Mouse (Mus musculus) layer of hippocampus, adult 9-10 months (tissue): Measurements from ENCODE around the gene Mfge8.

ENCODE experiments used
- DNase-seq: peaks from one replicate; pipeline ENCODE4 v3.0.0; 2022; ENCODE audit warnings: low spot score

Mfge8 gene

DNA sequence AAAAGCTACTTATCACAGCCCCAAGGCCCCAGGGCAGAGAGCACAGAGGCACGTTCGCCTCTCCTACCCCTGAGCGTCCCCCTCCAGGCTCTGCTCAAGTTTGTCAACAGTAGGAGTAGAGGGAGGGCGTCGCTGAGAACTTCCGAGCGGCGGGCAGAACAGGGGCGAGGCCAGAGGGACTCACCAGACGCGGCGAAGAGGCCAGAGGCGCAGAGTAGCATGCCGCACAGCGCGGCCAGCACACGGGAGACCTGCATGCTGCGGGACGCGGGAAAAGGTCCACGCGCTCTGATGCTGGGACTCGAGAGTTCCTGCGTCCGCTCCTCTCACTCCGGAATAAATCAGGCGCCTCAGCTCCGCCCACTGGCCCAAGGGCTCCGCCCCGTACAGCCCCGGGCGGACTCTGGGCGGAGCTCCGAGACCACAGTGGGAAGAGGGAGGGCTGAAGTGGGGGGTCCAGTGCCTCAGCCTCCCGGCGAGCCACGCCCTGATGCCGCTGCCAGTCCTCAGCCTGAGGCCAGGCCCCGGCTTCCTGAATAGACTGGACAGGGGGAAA is at the start of gene Mfge8:
TSS of gene Mfge8 (minus strand) at position 350 of the 556 bp plus-strand sequence.
- DNase-seq, result peak; percentile 32

DNA sequence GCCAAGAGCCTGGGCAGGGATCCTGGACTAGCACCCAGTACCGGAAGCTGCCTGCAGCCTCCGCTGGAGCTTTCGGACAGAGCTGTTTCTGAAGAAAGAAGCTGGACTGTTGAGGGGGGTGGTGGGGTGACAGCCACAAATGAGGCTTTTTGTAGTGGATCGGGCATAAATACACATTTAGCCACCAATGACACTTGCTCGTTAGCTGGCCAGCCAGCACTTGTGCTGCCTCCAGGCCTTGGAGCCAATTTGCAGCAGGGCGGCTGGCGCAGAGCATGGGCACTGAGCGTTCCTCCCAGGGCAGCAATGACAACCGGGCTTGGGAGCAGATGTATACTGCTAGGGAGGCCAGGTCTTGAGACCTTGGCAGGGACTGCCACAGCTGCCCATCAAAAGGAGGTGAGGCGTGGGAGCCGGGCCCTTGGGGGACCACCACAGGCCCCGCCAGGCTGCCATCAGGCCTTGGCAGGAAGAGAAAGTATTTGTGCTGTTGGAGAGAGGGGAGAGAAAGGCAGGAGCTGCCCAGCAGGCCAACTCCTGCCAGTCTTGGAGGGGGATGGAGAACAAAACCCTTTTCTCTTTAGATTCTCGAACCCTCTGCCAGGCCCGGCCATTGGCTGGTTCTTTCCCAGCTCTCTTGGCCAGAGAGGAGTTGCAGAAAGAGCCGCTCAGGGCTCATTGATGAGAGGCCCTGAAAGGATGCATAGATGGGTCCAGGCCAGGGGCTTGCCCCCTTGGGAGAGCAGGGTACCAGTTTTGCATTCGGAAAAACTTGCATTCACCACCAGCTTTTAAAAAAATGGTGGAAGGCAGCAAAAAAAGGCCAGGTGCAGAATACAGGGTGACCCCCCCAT is 45.9 kb upstream of the Mfge8 start:
- peak; percentile 29 for DNase-seq

DNA sequence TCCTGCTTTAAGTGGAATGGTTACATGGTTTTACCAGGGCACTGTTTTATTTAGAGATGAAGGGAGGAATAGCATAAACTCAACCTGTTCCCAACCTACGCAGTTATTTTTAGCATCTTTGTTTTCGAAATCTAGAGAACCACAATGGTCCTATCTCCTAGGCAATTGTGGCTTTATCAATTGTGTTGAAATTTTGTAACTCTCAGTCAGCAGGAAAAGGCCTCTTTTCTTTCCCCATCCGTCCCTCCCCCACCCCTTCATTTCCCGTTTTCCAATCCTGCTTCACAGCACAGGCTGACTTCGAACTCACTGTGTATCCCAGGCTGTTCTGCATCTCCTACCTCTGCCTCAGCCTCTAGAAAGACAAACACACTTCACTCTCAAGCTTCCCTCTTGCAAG is 45.1 kb upstream of the Mfge8 start:
- DNase-seq, result no peak

DNA sequence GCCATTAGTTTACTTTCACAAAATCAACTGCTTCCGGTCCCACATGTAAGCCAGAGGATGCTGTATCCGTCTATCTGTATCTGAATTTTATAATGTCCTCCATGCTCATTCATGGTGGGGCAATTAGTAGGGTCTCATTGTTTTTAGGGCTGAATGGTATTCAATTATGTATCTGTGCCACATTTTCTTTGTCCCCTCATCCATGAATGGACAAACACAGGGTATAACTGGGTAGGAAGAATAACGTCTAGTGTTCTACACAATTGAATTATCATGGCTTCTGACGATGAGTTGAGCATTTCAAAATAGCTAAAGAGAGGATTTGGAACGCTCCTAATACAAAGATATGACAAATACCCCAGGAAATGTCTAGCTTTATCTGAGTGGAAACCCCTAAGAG is 42.6 kb upstream of the Mfge8 start:
- DNase-seq, result no peak

DNA sequence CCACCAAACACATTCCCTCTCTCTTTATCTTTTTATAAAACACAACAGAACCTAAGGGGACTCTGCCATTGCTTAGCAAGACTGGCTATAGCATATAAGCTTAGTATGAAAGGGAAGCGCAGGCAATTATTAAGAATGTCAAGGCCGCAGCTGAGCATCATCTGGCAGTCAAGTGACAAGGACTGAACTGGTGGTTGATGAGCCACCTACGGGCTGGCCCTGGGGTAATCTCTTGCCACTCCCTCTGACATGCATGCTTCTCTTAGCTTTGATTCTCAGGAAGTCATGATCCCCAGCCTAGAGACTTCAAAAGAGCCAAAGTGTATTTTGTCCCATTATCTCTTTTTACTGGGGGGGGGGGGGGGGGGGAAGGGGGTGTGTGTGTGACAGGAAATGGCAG is 41.7 kb upstream of the Mfge8 start:
- no peak for DNase-seq

DNA sequence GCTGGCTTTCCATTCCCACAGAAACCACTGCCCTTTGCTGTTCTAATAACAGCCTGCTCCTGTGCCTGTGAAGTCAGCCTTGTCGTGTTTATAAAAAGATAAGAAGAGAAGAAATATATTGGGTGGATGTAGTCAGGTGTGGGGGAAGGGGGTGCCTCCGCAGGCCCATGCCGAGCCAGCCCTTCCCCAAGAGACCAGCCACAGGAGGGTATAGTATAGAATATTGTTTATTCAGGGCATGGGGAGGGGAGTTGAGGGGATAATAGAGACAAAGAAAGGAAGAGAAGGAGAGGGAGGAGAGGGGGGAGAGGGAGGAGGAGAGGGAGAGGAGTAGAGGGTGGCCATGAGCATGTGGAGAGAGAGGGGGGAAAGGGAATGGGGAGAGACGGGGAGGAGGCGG is 40.4 kb upstream of the Mfge8 start:
- no peak for DNase-seq

DNA sequence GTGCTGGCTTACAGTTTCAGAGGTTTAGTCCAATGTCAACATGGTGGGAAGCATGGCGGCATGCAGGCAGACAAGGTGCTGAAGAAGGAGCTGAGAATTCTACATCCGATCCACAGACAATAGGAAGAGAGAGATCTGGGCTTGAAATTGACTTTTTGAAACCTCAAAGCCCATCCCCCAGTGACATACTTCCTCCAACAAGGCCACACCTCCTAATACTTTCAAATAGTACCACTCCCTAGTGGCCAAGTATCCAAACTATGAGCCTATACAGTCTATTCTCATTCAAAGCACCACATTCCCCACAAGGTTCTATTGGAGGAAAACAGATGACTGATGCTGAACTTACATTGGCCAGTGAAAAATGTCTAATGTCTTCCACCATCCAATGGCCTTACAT is 38.7 kb upstream of the Mfge8 start:
- no peak for DNase-seq

DNA sequence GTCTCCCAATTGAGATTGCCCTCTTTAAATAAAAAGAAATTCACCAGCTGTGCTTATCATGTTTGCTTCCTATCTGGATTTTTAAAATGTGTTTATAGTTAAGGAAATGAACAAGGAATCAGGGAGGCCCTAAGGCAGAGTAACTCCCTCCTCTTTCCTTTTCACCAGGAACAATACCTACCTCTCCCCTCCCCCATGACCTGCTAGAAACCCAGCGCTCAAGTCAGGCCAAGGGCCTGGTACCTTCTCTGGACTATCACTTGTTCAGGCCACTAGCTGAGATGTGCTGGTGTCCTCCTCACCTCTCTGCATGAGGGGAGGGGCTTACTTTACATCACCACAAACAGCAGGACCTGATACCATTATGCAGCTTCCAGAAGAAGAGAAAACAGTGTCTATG is 34.6 kb upstream of the Mfge8 start:
- DNase-seq, result no peak

DNA sequence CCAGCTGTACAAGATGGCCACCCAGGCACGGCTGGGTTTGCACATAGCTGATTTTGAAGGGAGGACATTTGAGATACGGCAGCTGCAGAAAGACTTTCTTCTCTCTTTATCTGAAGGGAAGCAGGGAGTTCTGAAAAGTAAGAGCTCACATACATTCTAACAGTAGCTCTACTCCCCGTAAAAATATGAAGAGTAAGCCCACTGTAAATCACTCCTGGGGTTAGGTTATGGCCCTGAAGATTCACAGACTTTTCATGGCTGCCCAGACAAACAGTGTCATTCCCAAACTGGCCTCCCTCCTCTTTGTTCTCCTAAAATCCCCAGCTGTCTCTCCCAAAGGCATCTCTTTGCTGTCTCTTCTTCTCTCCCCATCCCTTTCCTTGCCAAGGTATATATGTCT is 24.9 kb upstream of the Mfge8 start:
- DNase-seq, result no peak

DNA sequence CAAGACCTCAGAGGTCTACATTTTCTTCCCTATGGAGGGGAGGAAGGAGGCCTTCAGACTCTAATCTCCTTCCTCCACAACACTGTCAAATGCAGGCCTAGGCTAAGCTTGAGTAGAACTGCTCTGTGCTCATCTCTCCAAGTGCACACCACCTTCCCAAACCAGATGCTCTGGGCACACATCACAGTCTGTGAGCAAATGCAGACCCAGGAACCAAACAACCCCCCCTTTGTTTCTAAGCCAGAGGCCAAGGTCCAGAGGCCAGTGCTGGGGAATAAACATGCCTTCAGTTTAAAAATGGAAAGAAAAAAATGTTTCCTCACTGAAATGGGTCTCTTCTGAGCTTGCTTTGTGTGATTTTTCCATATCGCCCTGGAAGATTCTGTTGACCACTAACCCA is 22.9 kb upstream of the Mfge8 start:
- no peak for DNase-seq

DNA sequence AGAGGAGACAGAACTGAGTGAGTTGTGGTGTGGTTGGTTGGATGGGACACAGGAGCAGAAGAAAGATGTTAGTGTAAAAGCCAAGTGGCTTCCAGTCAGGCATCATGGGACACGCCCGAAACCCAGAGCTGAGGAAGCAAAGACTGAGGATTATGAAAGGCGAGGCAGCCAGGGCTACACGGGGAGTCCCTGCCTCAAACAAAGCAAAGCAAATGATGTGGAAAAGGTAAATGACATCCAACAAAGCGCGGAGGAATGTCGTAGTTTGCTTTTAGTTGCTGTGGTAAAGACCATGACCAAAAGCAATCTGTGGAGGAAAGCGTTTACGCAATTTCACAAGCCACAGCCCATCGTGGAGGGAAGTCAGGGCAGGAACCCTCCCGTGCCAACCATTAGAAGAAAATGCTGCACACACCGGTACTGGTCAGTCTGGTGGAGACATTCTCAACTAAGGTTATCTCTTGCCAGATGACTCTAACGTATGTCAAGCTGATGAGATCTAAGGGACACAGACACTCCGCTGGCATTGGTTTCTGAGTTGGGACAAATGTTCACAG is 18.2 kb upstream of the Mfge8 start:
- no peak for DNase-seq

DNA sequence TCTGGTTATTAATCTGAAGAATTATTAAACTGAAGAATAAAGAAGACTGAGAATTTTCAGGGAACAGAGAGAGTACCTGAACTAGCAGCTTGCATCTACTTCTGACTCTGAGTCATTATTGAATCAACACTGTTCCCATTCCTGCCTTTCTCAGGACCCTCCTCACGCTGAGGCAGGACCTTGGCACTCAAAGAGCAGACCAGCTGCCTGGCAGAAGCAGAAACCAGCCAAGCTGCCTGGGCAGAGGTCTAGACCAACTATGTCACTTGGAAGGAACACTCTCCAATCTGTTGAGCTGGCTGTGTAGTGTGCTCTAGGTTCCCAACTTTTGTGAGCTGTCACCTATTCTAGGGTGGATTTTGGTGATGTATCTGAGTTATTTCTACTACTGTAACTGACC is 10.5 kb upstream of the Mfge8 start:
- no peak for DNase-seq

DNA sequence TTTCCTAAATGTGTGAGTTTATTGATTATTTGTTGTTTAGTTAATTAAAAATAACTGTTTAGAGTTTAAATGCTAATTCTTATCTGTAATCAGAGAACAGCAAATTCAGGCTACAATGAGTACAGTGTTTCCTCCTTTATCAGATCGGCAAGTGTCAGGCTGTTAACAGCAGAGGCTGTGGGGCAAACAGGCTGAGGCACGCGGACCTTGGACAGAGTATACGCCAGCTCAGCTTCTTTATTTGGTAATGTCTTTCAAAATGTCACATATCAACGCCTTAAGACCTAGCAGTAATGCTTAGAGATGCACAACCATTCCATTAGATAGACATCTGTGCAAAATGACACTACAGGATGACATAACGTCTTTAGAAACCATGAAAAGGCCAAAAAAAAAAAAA is 662 bp upstream of the Mfge8 start:
- no peak for DNase-seq

DNA sequence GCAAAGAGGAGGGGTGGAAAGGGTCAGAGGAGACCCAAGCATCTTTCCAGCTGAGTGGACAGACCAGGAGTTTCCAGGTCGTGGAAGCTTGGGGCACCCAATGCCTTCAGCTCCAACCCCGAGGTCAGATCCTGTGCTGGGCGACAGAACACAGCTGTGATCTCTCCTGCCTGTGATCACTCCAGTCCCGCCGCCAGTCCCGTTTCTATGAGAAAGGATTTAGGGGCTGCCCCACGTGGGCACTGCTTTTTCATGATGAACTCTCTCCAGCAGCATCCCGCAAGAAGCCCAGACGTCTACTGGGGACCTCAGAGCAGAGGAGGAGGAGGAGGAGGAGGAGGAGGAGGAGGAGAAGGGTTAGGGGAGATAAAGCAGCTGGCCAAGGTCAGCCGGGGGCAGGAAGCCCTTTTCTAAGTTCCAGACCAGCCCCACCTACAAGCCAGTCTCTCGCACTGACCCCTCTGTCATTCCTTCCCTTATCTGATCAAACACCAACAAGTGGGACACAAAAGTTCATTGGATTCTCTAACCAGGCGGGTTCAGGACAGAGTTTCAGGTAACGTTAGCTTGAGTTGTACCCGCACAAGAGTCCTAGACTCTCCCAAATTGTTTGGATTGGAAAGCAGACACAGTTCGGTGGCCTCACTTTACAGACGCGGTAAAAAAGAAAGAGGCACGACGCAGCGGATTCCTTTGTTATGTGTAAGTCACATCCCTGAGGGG is 768 bp downstream of the Mfge8 start:
- no peak for DNase-seq

DNA sequence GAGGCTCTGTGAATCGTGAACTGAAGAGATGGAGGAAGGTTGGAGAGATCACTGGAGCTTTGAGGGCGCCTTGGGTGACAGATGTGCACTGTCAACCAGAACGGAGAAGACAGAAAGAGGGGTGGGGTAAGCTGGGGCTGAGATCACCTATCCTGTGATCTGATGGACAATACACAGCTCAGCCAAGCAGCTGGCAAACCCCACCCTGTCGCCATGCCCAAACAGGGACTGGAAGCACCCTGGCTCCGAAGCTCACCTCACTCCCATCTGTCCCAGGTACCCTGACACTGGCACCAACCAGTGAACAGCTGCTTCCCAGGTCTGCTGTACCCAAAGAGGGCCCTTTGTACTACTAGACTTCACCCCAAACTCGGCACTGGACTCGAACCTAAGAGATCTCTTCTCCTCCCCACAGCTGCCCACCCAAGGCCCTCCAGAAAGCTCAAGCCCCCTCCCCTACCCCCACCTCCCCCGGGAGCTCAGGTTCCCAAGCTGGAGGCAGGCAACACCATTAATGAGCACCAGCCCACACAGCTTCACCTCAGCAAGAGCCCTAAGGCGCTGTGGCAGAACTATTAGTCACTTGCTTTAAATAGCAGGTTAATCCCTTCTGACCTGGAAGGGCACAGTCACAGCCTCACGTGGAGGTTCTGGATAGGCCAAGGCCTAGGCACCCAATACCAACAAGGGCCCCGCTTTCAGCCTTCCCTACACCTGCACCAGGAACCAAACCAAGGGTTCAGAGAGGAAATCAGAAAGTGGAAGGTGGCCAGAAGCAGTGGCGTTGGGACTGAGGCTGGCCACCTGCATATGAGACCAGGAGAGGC is 1.6 kb downstream of the Mfge8 start:
- DNase-seq, result no peak

DNA sequence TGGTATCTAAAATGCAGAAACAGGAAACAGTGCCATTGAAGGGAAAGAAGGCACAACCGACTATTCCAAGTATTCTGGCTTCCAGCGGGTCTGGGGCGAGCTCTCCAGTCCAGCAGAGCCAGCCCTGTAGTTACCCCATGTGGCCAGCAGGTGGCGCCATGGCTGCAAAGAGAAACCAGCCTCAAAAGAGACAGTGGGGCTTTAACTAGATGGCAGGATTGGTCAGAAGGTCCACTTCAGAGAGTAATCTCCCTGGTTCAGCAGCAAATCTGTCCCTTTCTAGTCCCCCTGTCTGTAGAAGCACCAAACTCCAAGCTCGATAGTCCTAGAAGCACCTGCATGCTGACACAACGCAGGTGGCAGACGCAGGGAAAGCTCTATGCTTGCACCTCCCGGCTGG is 8.0 kb downstream of the Mfge8 start:
- peak; percentile 73 for DNase-seq

DNA sequence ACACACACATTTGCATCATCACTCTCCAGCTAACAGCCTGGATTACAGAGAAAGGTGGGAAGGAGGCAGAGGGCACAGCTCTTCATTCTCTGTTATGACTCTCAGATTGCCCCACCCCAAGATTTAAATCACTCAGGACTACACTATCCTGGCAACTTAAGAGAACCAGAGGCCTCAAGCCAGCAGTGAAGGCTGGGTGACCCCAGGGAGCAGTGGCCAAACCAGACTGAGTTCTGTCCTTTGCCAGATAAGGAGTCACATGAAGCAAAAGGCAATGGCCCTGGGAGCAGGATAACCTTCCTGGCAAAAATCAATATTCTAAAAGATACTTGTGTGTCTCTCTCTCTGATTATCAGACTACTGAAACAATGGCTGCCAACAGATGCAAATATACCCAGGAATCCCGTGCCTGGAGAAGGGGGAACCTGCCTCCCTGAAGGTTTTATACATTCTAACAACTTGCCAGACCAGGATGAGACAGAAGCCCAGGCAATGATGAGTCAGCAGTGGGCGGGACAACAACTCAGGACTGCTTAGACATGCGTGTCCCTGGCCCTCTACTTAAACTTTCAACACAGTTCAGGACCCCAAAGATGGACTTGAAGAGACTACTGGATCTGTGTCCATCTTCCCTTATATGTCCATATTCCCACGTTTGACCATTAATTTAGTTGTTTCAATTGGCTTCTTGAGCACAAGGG is 8.8 kb downstream of the Mfge8 start:
- no peak for DNase-seq

DNA sequence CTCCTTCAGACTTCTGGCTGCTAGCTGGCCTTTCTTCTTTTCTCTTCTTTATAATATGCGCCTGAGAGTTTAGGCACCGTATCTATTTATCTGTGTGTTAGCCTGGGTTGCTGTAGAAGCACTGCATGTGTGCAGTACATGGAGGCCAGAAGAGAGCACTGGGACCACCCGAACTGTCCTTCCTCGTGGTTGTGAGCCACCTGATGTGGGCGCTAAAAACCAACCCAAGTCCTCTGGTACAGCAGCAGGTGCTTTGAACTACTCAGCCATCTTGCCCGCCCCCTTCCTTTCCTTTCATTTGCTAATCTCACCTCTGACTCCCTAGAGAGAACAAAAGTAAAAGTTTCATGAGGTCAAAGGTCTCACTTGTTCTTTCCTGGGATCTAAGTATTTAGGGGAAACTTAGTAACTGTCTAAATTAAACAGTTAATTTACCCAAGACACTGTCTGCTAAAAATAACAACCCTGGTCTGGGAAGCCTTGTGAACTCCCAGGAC is 9.5 kb downstream of the Mfge8 start:
- no peak for DNase-seq

DNA sequence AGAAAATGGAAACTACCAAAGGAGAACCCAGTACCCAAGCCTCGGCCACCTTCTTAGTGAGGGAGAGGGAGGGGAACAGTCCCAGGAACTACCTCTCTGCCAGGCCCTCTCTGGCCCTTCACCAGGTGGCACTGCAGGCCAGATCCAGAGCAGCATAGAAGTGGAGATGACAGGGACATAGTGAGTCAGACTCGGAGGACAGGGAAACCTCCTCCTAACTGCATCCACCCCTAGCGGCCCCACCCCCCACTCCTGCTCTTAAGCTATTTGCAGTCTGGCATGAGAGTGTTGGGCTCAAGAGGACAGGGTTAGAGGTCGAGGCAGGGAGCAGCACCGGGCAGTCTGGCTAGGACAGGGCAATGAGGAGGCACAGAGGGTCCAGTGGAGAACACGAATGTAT is 15.5 kb downstream of the Mfge8 start:
- no peak for DNase-seq

DNA sequence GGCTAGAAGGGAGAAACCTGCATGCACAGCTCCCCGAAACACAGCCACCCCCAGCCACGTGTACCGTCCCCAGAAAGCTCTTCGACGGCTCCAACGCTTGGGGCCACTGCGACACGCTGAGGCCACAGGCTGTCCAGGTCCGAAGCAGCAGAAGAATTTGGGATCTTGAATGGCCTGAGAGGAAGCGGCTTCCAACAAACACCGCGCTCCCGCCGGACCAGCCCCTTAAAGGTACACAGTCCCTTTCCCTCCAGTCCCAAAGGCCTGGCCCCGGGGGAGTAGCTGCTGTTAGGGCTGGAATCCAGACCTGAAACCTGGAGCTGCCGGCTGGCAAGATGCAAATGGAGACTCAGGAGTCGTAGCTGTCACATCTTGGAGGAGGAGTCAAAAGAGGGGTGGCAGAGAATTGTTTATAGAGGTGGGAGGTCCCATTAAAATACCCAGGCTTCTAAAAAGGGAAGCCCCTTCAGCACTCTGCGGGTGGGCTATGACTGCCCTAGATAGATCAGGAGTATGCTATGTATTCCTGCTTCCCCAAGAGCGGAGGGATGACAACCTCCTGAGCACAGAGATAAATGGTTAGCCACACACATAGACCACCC is 17.9 kb downstream of the Mfge8 start, which contains the start of gene Hapln3:
TSS of gene Hapln3 (minus strand) at position 176 of the 602 bp plus-strand sequence.
- no peak for DNase-seq

DNA sequence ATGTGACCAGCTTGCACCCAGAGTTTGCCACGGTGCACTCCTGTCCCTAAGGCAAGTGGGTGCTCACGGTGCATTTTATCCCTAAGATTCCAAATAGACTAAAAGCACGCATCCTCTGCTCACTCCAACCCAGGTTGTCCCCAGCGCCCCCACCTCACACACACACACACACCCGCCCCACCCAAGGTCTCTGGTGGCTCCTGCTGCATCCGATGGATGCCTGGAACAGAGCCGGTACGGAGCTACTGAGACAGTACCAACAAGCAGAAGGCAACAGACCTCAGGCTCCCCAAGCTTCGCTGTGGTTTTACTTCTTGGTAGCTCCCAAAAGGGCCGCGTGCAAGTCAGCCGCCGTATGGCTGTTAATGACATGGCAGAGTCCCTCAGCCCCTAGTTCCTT is 18.5 kb downstream of the Mfge8 start:
- no peak for DNase-seq
